14 mouse cellular contexts compared by ENCODE assay signal in genomic region chr3:86635464-86635863, GRCm38 (mm10).
DNase-seq lines count a peak whose midpoint lies in the region; ATAC-seq and TF ChIP-seq lines count a peak whose summit lies in the region.
"Had no signal": no experiment of that assay in that cellular context is flagged by ENCODE, and none has a peak within 500 bp of the region (broad histone marks: within the 10 kb centered on the region; RNA-seq: fewer than 3 reads in every experiment).

No protein-coding gene starts in this region.

- H3K27ac ChIP-seq in liver, adult 2 months (replicated peaks; ENCODE audit: insufficient read depth, low read depth, low read length): peak overlapping the region; percentile 63; the same call in 1 of the 2 replicates
- H3K27ac ChIP-seq in ES-E14 (ENCODE audit: insufficient read depth, low read depth, low read length, poor library complexity, severe bottlenecking): no peak overlapping the region
- H3K27ac ChIP-seq in heart, embryonic 10.5 days: peak overlapping the region; percentile 23; the same call in 1 of the 2 replicates
- H3K27ac ChIP-seq in intestine, postnatal 0 days (ENCODE audit: low read depth, low read length): 0 out of 2 replicates have a peak overlapping the region, but pooled peaks have one; percentile 22
- no peak overlapping the region for H3K27ac ChIP-seq in hindbrain, embryonic 12.5 days
- H3K27ac ChIP-seq in forebrain, embryonic 14.5 days (ENCODE audit: low read depth, low read length): no peak overlapping the region
- H3K27ac ChIP-seq: forebrain, embryonic 12.5 days; liver, embryonic 14.5 days had no signal

- no peak for ATAC-seq in intestine, postnatal 0 days
- ATAC-seq in hindbrain, embryonic 12.5 days (ENCODE audit: low FRiP score): no peak
- ATAC-seq in forebrain, embryonic 14.5 days: no peak

- no peaks in the 10 kb centered on the region for H3K36me3 ChIP-seq in liver, adult 2 months (ENCODE audit: control insufficient read depth, insufficient read depth, low read length)
- no peaks in the 10 kb centered on the region for H3K36me3 ChIP-seq in ES-E14 (ENCODE audit: control insufficient read depth, insufficient read depth, low read length, poor library complexity, severe bottlenecking)
- H3K36me3 ChIP-seq in heart, embryonic 10.5 days: no peaks in the 10 kb centered on the region
- H3K36me3 ChIP-seq in intestine, postnatal 0 days (ENCODE audit: control insufficient read depth, insufficient read depth): no peaks in the 10 kb centered on the region
- no peaks in the 10 kb centered on the region for H3K36me3 ChIP-seq in hindbrain, embryonic 12.5 days
- H3K36me3 ChIP-seq in forebrain, embryonic 14.5 days (ENCODE audit: control insufficient read depth, insufficient read depth, low read length): no peaks in the 10 kb centered on the region
- H3K36me3 ChIP-seq: forebrain, embryonic 12.5 days had no signal

- WGBS in liver, adult 2 months: 24% methylated on average over 5 of the region's 5 CpGs
- 36% methylated on average over 5 of the region's 5 CpGs for WGBS in heart, embryonic 10.5 days
- 59% methylated on average over 5 of the region's 5 CpGs for WGBS in intestine, postnatal 0 days
- WGBS in hindbrain, embryonic 12.5 days: 84% methylated on average over 5 of the region's 5 CpGs
- WGBS in forebrain, embryonic 14.5 days: 57% methylated on average over 5 of the region's 5 CpGs

- H3K79me2 ChIP-seq in liver, adult 2 months (ENCODE audit: control insufficient read depth, insufficient read depth, low read length): no peaks in the 10 kb centered on the region

- H3K4me3 ChIP-seq in liver, adult 2 months (ENCODE audit: insufficient read depth, low read depth, low read length): peak overlapping the region; percentile 45; the same call in 1 of the 2 replicates
- H3K4me3 ChIP-seq in ES-E14 (ENCODE audit: insufficient read depth in 1 of 2, low read depth in 1 of 2, low read length in 2 of 2, poor library complexity in 1 of 2, severe bottlenecking in 1 of 2): no peak overlapping the region
- no peak overlapping the region for H3K4me3 ChIP-seq in heart, embryonic 10.5 days
- no peak overlapping the region for H3K4me3 ChIP-seq in intestine, postnatal 0 days (ENCODE audit: low read depth, low read length)
- H3K4me3 ChIP-seq in hindbrain, embryonic 12.5 days: no peak overlapping the region
- no peak overlapping the region for H3K4me3 ChIP-seq in forebrain, embryonic 14.5 days (ENCODE audit: low read depth, low read length)
- H3K4me3 ChIP-seq: forebrain, embryonic 12.5 days had no signal

- DNase-seq in liver, adult 2 months (ENCODE audit: extremely low read depth, low read depth, low spot score): peak; percentile 53
- DNase-seq in liver: no peak
- DNase-seq in ES-E14 (ENCODE audit: low read depth, low spot score): no peak
- DNase-seq in heart, embryonic 10.5 days (ENCODE audit: low spot score): peak; percentile 73
- DNase-seq in spleen, adult 18-20 months: no peak
- DNase-seq in forebrain, embryonic 14.5 days (ENCODE audit: low spot score): no peak
- DNase-seq: adrenal gland, postnatal 25 days; cerebellum, adult 11 months; gastrocnemius, postnatal 25 days; kidney, postnatal 25 days had no signal

- H3K9ac ChIP-seq in liver, adult 2 months (ENCODE audit: low read depth, low read length): peak overlapping the region; percentile 38; the same call in 1 of the 2 replicates
- H3K9ac ChIP-seq in ES-E14 (ENCODE audit: insufficient read depth, low read depth, low read length, poor library complexity, severe bottlenecking): no peak overlapping the region
- H3K9ac ChIP-seq in intestine, postnatal 0 days (ENCODE audit: low read depth, low read length): no peak overlapping the region
- H3K9ac ChIP-seq in hindbrain, embryonic 12.5 days: no peak overlapping the region
- no peak overlapping the region for H3K9ac ChIP-seq in forebrain, embryonic 14.5 days (ENCODE audit: low read length)
- H3K9ac ChIP-seq: forebrain, embryonic 12.5 days; liver, embryonic 14.5 days had no signal

- TF ChIP-seq POLR2A in liver, adult 2 months (IDR thresholded peaks at IDR 0.05; ENCODE audit: extremely low read depth, insufficient read depth, low read length): no peak

- peak overlapping the region; percentile 45 for H3K4me2 ChIP-seq in intestine, postnatal 0 days (replicated peaks; ENCODE audit: low read depth)
- H3K4me2 ChIP-seq in hindbrain, embryonic 12.5 days (replicated peaks): no peak overlapping the region
- H3K4me2 ChIP-seq in forebrain, embryonic 14.5 days (ENCODE audit: low read length): no peak overlapping the region
- H3K4me2 ChIP-seq: forebrain, embryonic 12.5 days had no signal

- TF ChIP-seq CTCF in liver, adult 2 months (IDR thresholded peaks at IDR 0.05; ENCODE audit: low read depth, low read length): no peak
- no peak for TF ChIP-seq CTCF in intestine, postnatal 0 days (IDR thresholded peaks at IDR 0.05; ENCODE audit: low read depth)

- H3K4me1 ChIP-seq in liver, adult 2 months (ENCODE audit: control insufficient read depth, insufficient read depth, low read length): peaks cover 8% of the 10 kb centered on the region; the same call in 1 of the 2 replicates
- peaks cover 2% of the 10 kb centered on the region in 2 experiments; a peak in 2 of 4 replicates for H3K4me1 ChIP-seq in ES-E14 (ENCODE audit: control insufficient read depth in 2 of 2, insufficient read depth in 2 of 2, low read length in 2 of 2, poor library complexity in 1 of 2)
- H3K4me1 ChIP-seq in heart, embryonic 10.5 days: peaks cover 6% of the 10 kb centered on the region; the same call in 1 of the 2 replicates
- H3K4me1 ChIP-seq in intestine, postnatal 0 days (replicated peaks; ENCODE audit: control insufficient read depth, insufficient read depth, low read length): no peaks in the 10 kb centered on the region
- no peaks in the 10 kb centered on the region for H3K4me1 ChIP-seq in hindbrain, embryonic 12.5 days
- no peaks in the 10 kb centered on the region for H3K4me1 ChIP-seq in forebrain, embryonic 14.5 days (ENCODE audit: control insufficient read depth, insufficient read depth, low read length)
- H3K4me1 ChIP-seq: forebrain, embryonic 12.5 days had no signal

- H3K27me3 ChIP-seq in liver, adult 2 months (ENCODE audit: control insufficient read depth, insufficient read depth, low read length): no peaks in the 10 kb centered on the region
- H3K27me3 ChIP-seq in heart, embryonic 10.5 days (ENCODE audit: insufficient read depth, poor library complexity, severe bottlenecking): no peaks in the 10 kb centered on the region
- H3K27me3 ChIP-seq in intestine, postnatal 0 days (replicated peaks; ENCODE audit: control insufficient read depth, insufficient read depth, low read length): no peaks in the 10 kb centered on the region
- H3K27me3 ChIP-seq in hindbrain, embryonic 12.5 days: no peaks in the 10 kb centered on the region
- no peaks in the 10 kb centered on the region for H3K27me3 ChIP-seq in forebrain, embryonic 14.5 days (replicated peaks; ENCODE audit: control insufficient read depth, insufficient read depth, low read length)
- H3K27me3 ChIP-seq: forebrain, embryonic 12.5 days had no signal

- in situ Hi-C loops in ES-E14 (cut with MboI; ENCODE audit: low sequenced_read_pairs in 2 of 2, unreplicated experiment in 2 of 2): no loop called here

- H3K9me3 ChIP-seq in ES-E14 (ENCODE audit: control insufficient read depth, insufficient read depth, low read depth, low read length): no peaks in the 10 kb centered on the region
- no peaks in the 10 kb centered on the region for H3K9me3 ChIP-seq in heart, embryonic 10.5 days
- no peaks in the 10 kb centered on the region for H3K9me3 ChIP-seq in intestine, postnatal 0 days (ENCODE audit: control insufficient read depth)
- H3K9me3 ChIP-seq in hindbrain, embryonic 12.5 days (replicated peaks): no peaks in the 10 kb centered on the region
- no peaks in the 10 kb centered on the region for H3K9me3 ChIP-seq in forebrain, embryonic 14.5 days (replicated peaks; ENCODE audit: control insufficient read depth, low read length)
- H3K9me3 ChIP-seq: forebrain, embryonic 12.5 days had no signal

TF ChIP-seq in ES-E14, 5 proteins besides CTCF, POLR2A, EP300 and RAD21:
- TF ChIP-seq CHD2 (IDR thresholded peaks at IDR 0.05; ENCODE audit: low read depth, low read length): no peak
- no peak for TF ChIP-seq HCFC1 (IDR thresholded peaks at IDR 0.05; ENCODE audit: borderline replicate concordance, insufficient read depth, low read length)
- no peak for TF ChIP-seq ZC3H11A (IDR thresholded peaks at IDR 0.05; ENCODE audit: borderline replicate concordance, low read depth, low read length)
- 0 out of 2 replicates have a peak, but pooled peaks have one; percentile 5 for TF ChIP-seq MAFK (IDR thresholded peaks at IDR 0.05; ENCODE audit: insufficient read depth, low read depth, low read length)
- TF ChIP-seq ZNF384 (IDR thresholded peaks at IDR 0.05; ENCODE audit: low read depth, low read length): no peak

Comparison
In these comparisons a context has a peak if more than half of its experiments do, and no peak if none do; other contexts are left out.
1. DNase-seq: peak in liver, adult 2 months (single experiment) and heart, embryonic 10.5 days (single experiment); none in liver (single experiment), ES-E14 (single experiment), spleen, adult 18-20 months (0 of 2) and forebrain, embryonic 14.5 days (single experiment).
2. H3K27ac ChIP-seq: peak in liver, adult 2 months (single experiment), heart, embryonic 10.5 days (single experiment) and intestine, postnatal 0 days (single experiment); none in ES-E14 (single experiment), hindbrain, embryonic 12.5 days (single experiment) and forebrain, embryonic 14.5 days (single experiment).